Mouse (Mus musculus) liver, adult (tissue): Measurements from ENCODE around the gene Olfr553.

Experiments used
- GATA4 ChIP-seq: IDR thresholded peaks from 2 replicates; pipeline ENCODE4 v1.6.1; 2014; ENCODE audit warnings: mild to moderate bottlenecking, low read length; ENCODE audit not compliant: insufficient replicate concordance

The Olfr553 gene

DNA sequence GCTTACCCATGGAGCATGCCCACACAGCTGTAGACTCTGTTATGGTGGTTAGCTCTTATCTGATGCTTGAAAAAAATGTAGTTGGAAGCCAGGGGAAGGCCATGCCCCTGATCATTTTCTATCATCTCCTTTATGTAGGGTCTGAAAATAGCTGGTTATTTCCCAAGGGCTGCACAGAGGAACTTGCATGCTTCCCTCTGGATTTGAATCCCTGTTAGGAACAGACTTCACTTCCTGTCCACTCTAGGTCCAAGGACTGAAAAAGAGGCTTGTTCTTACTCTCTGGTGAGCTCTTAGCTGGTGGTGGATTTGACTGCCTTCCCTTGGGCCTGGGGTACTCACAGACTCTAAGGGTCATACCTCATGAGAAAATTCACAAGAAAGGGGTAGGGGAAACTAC lies at the start of gene Olfr553:
Gene Olfr553, minus strand, starts transcription at position 101 of the 400 bp plus-strand sequence.
- TF ChIP-seq GATA4: no peak

DNA sequence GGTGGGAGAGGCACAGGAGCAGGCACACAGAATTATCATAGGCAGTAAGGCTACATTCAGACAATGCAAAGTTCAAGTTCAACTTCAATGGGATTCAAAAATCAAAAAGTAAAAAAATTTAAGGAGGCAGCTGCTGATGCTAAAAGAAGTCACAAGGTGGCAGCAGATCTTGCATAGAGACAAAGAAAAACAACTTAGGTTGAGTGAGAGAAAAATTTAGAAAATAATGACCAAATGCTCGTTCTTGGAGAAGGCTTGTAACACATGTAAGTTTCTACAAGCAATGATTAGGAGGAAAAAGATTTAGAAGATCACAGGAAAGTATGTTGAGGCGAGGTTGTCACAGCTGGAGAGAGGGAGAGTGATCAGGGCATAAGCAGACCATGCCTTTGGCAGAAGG lies 47.4 kb upstream of the Olfr553 start:
- TF ChIP-seq GATA4: no peak

DNA sequence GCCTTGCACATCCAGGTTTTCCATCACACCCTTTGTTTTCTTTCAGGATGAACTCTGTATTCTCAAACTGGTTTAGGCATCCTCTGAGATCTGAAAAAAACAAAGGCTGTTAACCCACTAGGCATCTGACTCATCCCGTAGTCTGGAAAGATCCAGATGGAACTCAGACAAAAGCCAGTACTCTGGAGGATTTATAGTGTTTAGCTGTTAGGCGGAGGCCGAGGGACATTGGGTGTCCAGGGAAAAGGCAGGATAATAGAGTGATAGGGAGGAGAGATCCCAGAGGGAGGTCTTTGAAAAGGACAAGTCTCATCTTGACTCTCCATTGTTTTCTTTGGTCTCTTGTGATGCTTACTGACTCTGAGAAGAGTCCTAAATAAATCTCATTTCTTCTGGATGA lies 46.6 kb upstream of the Olfr553 start, which contains the start of gene Olfr556:
Gene Olfr556, plus strand, starts transcription at position 301 of the 400 bp plus-strand sequence.
- TF ChIP-seq GATA4: no peak

DNA sequence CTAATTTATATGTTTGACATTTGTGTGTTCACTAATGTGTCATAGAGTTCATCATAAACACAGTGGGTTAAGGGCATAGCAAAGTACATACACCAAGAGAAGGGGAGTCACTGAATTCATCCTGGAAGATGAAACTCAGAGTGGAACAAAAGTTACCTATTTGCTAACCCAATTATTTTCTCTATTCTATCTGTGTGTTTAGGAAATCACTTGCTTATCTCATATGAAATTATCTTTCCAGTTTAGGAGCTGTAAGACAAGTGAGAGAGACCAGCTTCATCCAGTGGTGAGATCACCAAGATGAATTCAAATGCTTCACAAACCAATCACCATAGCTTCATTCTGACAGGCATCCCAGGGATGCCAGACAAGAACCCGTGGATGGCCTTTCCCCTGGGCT lies 40.5 kb upstream of the Olfr553 start, which contains the start of gene Olfr555:
Gene Olfr555, plus strand, starts transcription at position 301 of the 400 bp plus-strand sequence.
- TF ChIP-seq GATA4: no peak

DNA sequence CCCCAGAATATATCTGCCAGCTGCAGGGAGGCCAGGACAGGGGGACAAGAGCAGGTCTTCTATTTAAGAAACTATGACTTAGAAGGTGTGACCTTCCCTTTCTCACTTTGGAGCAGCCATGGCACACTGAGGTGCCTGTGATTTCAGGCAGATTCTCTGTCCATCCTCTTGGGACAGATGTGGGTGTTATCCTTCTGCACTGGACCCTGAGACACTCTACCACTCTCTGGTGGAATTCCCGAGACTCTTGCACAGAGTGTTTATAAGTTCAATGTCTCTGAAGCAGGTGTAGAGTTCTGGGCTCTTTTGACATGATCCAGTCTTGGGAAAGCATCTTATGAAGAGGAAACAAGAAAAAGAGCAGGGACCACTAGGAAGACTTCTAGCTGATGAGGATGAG lies 20.1 kb upstream of the Olfr553 start, which contains the start of gene Olfr554:
Gene Olfr554, plus strand, starts transcription at position 301 of the 400 bp plus-strand sequence.
- TF ChIP-seq GATA4: no peak

DNA sequence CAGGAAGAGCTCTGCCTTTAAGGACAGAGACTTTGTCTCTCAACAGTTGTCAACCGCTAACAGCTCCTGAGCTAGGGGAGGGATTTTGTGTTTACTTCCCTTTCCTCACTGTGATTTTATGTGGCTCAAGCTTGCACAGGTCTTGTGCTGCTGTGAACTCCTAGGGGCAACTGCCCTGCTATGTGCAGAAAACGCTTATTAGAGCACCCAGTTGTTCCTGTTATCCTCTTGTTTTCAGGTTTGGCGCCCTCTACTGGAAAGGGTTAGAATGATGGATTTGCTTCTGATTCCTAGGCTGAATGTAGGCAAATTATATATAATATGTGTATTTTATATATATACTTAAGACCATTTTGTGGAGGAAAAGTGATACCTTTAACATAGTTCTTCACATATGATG lies 18.6 kb upstream of the Olfr553 start:
- no peak for TF ChIP-seq GATA4

DNA sequence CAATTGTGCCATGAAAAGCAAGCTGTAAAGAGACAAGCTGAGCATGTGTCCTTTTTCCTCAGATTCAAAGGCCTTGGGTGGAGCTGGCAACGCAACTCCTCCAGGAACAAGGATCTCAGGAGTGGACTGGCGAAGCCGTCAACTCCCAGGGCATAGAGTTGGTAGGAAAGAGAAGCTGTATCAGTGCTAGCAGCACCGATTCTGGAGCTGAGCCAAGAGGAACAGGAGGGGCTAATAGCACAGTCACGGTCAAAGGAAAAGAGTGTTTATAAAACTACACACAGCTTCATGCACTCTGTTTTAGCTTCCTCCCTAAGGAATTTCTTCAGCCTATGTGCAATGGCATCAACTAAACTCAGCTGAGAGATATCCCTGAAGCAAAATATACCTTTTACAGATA lies 1.6 kb upstream of the Olfr553 start:
- no peak for TF ChIP-seq GATA4

DNA sequence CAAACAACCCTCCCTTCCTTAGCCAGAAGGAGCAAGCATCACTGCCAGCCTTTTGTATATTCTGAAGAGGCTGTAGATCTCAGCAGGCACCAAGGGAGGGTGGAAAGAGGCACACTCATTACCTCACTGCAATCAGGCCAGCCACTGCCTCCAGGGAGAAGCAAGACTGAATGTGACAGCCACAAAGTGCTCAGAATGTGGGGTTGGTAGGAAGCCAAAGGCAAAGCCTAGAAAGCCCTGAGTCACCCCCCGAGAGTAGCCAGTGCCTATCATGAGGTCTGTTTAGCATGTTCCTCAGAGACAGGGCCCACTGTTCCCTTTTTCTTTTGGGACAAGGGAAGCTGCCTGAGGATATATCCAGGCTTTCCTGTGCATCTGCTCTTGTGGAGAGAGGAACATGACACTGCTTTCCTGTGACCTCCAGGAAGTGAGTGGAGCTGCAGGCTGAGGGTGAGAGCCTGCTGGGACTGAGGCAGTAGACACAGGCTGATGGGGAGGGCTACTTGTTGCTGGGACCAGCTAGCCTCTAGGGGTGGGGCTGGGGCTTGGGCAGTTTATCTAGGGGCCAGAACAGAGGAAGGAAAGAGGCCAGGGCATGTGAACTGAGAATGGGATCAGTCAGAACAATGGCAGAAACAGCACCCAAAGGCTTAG lies 20.5 kb downstream of the Olfr553 start, which contains the start of gene Olfr552:
Gene Olfr552, plus strand, starts transcription at position 393 of the 654 bp plus-strand sequence.
- TF ChIP-seq GATA4: no peak

DNA sequence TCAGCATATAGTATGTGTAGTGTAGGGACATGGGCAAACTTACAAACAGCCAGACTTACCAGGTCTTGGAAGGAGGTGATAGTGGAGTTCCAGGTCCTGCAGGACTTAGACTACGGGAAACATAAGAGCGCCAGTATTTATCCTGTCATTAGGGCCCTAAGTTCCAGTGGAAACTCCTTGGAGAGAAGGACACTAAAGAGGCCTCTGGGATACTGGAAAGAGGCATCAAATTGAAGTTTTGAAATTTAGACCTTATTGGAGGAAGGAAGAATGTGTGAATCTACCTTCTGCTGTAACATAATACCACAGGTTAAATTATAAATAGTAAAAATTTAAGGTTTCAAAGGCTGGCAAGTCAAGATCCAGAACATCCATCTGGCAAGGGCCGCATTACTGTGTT lies 26.2 kb downstream of the Olfr553 start, which contains the start of gene Olfr551:
Gene Olfr551, minus strand, starts transcription at position 101 of the 400 bp plus-strand sequence.
- no peak for TF ChIP-seq GATA4

DNA sequence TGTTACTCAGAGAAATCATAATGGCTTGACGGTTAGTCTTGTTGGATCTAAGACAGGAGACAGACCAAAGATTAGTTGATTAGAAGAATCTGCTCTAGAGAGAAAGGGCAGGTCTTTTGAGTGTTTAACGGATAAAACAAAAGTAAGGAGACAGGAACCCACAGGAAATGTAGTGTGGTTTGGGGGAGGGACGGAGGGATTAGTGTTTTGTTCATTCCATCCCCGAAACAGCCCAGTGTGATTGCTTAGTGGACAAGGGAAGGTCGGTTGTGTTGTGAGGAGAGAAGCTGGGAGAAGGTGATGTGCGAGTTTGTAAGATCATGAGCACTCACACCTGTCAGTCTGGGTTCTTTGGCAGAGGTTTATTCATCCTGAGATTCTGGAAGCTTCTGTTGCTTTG lies 42.0 kb downstream of the Olfr553 start:
- no peak for TF ChIP-seq GATA4

DNA sequence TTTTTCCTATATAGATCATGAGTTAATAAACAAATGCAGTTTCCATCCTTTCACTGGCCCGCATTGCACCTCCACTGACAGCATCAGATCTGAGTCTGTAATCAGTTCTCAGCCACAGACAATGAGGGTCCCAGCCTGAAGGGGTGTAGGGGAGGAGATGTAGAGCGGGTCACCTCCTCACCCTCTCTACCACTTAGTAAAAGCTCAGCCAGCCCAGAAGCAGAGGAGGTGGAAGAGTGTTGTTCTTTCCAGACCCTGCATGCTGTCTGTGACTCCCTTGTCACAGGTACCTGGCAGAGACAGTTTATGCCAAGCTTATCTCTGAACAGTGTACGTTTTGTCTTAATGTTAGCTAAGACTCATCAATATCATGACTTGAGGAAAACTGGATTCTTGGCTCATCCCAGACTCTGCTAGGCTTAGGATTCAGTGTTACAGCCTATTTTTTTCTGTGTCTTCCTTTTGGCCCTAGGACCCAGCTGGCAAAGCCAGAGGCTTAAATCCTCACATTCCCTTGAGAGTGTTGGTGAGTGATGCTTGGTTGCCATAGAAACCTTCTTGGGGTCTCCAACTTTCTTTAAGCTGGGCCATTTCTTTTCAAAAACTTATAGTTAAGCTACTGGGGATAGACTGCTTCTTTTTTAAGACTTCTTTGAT lies 44.7 kb downstream of the Olfr553 start:
- no peak for TF ChIP-seq GATA4

DNA sequence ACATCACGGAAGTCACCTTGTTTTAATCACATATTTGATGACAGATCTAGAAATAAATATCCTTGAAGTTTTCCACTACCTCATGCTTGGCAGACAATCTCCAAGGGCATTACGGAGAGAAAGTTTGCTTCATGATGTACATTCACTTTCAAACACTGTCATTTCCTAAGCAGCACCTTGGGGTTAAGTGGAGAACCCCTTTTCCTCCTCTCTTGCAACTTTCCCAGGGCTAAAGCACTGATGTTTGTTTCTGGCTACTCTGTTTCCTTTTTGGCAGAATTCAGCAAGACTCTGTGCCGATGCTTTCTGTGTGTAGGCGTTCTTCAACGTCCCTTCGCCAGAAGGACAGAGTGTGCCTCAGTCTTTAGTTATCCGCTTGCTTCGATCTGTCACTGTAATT lies 46.9 kb downstream of the Olfr553 start, which contains the start of gene Olfr550:
Gene Olfr550, plus strand, starts transcription at position 301 of the 400 bp plus-strand sequence.
- no peak for TF ChIP-seq GATA4

DNA sequence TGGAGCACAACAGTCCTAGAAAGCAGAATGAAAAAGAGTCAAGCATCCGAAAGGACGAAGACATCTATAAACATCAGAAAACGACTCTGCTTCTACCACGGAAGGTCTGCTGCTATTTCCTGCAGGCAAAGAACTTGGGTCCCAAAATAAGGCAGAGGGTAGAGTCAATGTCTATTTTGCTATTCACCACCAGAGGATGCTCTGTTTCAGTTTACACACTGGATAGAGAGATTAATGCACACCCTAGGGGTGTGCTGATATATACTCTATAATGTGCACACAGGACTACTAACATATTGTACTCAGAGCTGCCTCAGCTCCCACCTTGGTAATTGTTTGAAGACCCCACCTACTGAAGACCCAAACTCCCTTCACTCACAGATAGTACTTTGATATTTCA lies 51.8 kb downstream of the Olfr553 start:
- no peak for TF ChIP-seq GATA4

DNA sequence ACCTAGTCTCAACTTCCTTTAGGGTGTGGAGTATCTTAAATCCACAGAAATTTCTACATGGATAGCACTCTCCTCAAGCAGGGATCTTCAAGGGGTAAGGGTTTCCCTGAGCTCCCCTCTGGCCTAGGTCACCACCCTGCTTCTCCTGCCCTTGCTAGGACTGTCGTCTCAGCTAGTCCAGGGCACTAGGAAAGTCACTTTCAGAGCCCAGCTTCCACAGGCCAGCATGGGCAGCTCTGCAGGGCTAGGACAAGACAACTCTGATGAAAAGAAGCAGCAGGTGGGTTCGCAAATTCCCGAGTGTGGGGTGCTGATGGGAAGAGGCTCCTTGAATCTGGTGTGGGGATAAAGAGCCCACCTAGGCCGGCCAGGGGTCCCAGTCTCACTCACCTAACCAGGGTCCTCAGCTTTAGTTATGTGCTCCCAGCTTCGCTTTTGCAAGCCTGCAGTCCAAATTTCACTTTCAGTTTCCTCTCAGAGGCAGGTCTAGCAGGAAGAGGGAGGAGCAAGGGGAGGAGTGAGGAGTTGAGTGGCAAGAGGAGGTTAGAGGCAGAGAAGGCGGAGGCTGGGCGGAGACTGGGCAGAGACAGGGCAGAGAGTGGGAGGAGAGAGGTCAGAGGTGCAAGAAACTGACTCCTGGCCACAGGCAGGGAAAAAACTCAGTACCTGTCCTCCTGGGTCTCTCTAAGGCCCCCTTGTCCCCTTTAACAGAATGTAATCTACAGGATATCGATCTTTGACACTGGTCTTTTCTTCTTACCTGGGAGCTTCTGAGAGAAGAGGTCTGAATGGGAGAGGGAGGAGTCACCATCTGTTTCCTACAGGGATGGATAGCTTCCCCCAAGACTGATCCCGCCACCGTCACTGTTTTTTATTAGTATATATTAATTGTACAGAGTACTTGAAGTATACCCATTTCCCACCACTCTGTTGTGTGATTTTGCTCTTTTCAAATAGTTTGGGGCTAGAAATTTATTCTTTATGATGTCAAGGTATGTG lies 52.7 kb downstream of the Olfr553 start, which contains the start of gene Trim21:
Gene Trim21, minus strand, starts transcription at position 488 of the 999 bp plus-strand sequence.
- TF ChIP-seq GATA4: no peak; the same call in 1 of the 2 replicates
